Mouse (Mus musculus): ENCODE results near the gene Mfsd2b.

The Mfsd2b gene

GRCm38 (mm10) chr12:4872983-4873477 is 1.1 kb downstream of the Mfsd2b start:
- WGBS, result 81% methylated on average over 5 of the region's 5 CpGs

- 67% methylated on average over 4 of the region's 4 CpGs for WGBS
Observed at GRCm38 (mm10) chr12:4872273-4872672, 1.9 kb downstream of the Mfsd2b start.

- WGBS, result 94% methylated on average over 5 of the region's 5 CpGs
Observed at GRCm38 (mm10) chr12:4871260-4871659, 2.9 kb downstream of the Mfsd2b start.

GRCm38 (mm10) chr12:4868924-4869323 is 5.2 kb downstream of the Mfsd2b start:
- 92% methylated on average over 8 of the region's 8 CpGs for WGBS

GRCm38 (mm10) chr12:4864338-4864690 is 9.8 kb downstream of the Mfsd2b start:
- 43% methylated on average over 4 of the region's 4 CpGs for WGBS

- 69% methylated on average over 4 of the region's 4 CpGs for WGBS
Observed at GRCm38 (mm10) chr12:4863654-4864337, 10.4 kb downstream of the Mfsd2b start.

GRCm38 (mm10) chr12:4862672-4863071 is 11.5 kb downstream of the Mfsd2b start:
- 93% methylated on average over 4 of the region's 4 CpGs for WGBS

GRCm38 (mm10) chr12:4859241-4859914 is 14.8 kb downstream of the Mfsd2b start:
- 66% methylated on average over 11 of the region's 11 CpGs for WGBS

- 94% methylated on average over 2 of the region's 2 CpGs for WGBS
Observed at GRCm38 (mm10) chr12:4856834-4857233, 17.3 kb downstream of the Mfsd2b start.

- WGBS, result 98% methylated on average over 5 of the region's 5 CpGs
Observed at GRCm38 (mm10) chr12:4856160-4856559, 18.0 kb downstream of the Mfsd2b start.

GRCm38 (mm10) chr12:4843741-4844140 is 30.4 kb downstream of the Mfsd2b start:
- whole genome bisulfite sequencing, result under 1% methylated on average over 12 of the region's 12 CpGs

- under 1% methylated on average over 30 of the region's 30 CpGs for WGBS
Observed at GRCm38 (mm10) chr12:4842890-4843597, 31.1 kb downstream of the Mfsd2b start, which contains the start of gene Wdcp. Gene Wdcp, plus strand, starts transcription at chr12:4843303.

GRCm38 (mm10) chr12:4842456-4842855 is 31.7 kb downstream of the Mfsd2b start:
- 89% methylated on average over 8 of the region's 8 CpGs for WGBS

- WGBS, result 2% methylated on average over 37 of the region's 37 CpGs
Observed at GRCm38 (mm10) chr12:4841392-4841887, 32.7 kb downstream of the Mfsd2b start, which contains the start of gene Fkbp1b. Gene Fkbp1b, minus strand, starts transcription at chr12:4841591.

GRCm38 (mm10) chr12:4840741-4841140 is 33.4 kb downstream of the Mfsd2b start:
- WGBS, result 3% methylated on average over 11 of the region's 11 CpGs

- WGBS, result 52% methylated on average over 6 of the region's 6 CpGs
Observed at GRCm38 (mm10) chr12:4840010-4840409, 34.1 kb downstream of the Mfsd2b start.

- 55% methylated on average over 4 of the region's 4 CpGs for WGBS
Observed at GRCm38 (mm10) chr12:4836959-4837358, 37.2 kb downstream of the Mfsd2b start.

GRCm38 (mm10) chr12:4827256-4827655 is 46.9 kb downstream of the Mfsd2b start:
- WGBS, result 77% methylated on average over 3 of the region's 3 CpGs

GRCm38 (mm10) chr12:4817361-4818101 is 56.6 kb downstream of the Mfsd2b start, which contains the start of gene Sf3b6:
Gene Sf3b6, plus strand, starts transcription at chr12:4817544.
- under 1% methylated on average over 49 of the region's 49 CpGs for whole genome bisulfite sequencing

GRCm38 (mm10) chr12:4816680-4817360 is 57.3 kb downstream of the Mfsd2b start:
- 5% methylated on average over 24 of the region's 24 CpGs for WGBS

- 65% methylated on average over 4 of the region's 4 CpGs for WGBS
Observed at GRCm38 (mm10) chr12:4813636-4814035, 60.5 kb downstream of the Mfsd2b start.
